Mouse (Mus musculus): ENCODE results near the gene Zfp467. TPM values are rescaled to one million over a fixed set of nuclear protein-coding genes. Genes with fewer than 3 reads are reported as not detected.

Zfp467 gene
- polyA plus RNA-seq, 1 experiment from 2014 or later = 30.7 TPM

DNA sequence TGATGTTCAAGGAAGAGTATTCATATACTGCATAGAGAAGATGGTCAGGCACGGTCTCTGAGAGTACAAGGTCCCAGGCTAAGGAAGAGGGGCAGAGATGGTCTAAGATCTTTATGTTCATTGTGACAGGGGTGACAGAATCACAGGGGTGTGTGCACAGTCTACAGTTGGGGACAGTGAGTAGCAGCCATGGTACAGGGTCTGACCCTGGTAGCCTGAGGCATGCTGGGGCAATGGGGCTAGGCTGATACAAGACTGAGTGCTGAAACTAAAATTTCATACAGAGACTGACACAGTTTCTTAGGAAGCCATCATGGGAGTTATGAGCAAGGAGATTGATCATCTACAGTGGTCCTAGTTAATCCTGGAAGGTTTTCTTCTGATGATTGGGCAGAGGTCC lies 48.9 kb downstream of the Zfp467 start:
- Histone ChIP-seq H3K36me3 (no peaks in the 10 kb centered on the region), H3K9me3 (no peaks in the 10 kb centered on the region), H3K27me3 (no peaks in the 10 kb centered on the region), H3K4me2 (peak overlapping the region; percentile 67), H3K4me1 (replicated peaks) (peaks cover 37% of the 10 kb centered on the region), H3K27ac (replicated peaks) (no peak overlapping the region), H3K4me3 (peak overlapping the region; percentile 83), H3K9ac (peak overlapping the region; percentile 89)
- 100% methylated on average over 1 of the region's 1 CpGs for WGBS
- no peak for ATAC-seq (ENCODE audit: low FRiP score, low read depth)

DNA sequence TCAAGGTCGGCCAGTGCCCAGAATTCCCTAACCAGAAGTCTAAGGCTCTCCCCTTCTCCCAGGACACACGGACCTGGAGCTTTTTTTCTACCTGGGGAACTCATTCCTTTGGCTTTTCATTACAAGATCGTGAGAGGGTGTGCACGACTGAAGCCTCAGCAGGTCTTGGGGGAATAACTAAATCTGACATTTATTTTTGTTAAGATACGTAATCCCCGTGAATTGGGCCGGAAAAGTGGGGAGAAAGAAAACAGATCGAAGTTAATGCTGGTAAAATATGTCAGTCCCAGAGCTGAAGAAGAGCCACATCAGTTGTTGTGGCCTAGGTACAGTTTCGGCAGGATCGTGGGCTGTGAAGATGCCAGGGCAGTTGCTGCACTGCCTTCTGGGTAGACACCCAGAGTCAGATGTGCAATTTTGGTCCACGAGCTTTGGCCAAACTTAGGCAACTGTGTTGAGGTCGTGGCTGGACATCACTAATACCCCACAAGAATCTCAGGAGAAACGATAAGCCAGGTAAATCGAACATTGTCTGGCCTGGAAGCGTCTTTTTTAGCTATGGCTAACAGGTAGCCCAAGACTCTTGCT lies 49.5 kb downstream of the Zfp467 start:
- WGBS = 32% methylated on average over 15 of the region's 15 CpGs
- H3K4me2 ChIP-seq = peak overlapping the region; percentile 67
- peak overlapping the region; percentile 83 for H3K4me3 ChIP-seq
- no peak for ATAC-seq (ENCODE audit: low FRiP score, low read depth)
- H3K27me3 ChIP-seq = no peaks in the 10 kb centered on the region
- peak overlapping the region; percentile 89 for H3K27ac ChIP-seq (replicated peaks)
- no peaks in the 10 kb centered on the region for H3K36me3 ChIP-seq
- H3K9ac ChIP-seq = peak overlapping the region; percentile 89
- H3K4me1 ChIP-seq (replicated peaks) = peaks cover 35% of the 10 kb centered on the region
- no peaks in the 10 kb centered on the region for H3K9me3 ChIP-seq

DNA sequence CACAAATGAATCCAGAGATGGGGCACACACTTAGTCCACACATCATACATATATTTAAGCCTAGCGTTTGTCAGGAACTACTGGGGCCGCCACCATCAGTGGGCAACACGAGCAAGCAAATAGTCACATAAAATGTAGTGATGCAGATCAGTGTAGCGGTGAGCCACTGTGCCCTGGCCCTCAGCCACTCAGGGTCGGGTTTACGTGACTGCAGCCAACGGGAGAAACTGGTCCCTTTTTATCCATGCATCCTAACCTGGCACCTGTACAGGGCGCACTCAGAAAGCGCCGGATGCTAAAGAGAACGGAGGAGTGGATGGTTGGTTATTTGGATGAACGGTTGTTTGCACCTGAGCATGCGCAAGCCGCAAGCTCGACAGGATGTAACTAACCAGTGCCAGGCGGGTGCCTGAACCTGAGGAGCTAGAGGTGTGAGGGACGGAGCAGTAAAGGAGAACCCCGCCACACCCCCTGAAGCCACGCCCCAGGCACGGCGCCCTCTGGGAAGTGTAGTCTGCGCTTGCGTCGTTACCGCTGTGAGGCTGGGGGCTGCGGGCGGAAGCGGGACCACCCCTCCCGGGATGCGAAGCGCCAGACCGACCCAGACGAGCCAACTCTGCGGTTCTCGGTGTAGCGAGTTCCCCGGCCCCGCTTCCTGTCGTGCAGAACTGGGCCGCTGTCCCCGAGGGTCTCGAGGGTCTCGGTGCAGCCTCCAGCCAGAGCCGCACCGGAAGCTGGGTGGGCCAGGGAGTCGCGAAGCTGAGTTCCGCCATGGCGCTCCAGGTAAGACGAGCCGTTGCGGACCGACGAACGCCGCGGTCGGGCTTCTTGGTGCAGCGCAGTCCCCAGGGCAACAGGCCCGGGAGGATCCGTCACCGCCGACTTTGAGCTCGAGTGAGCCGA lies 50.3 kb downstream of the Zfp467 start, which contains the start of gene Krba1:
Gene Krba1 (plus strand): TSS at position 482 of the 903 bp plus-strand sequence.
- peak within 1 kb of the TSS; percentile 89 for H3K27ac ChIP-seq (replicated peaks)
- WGBS = under 1% methylated on average over 64 of the region's 65 CpGs

DNA sequence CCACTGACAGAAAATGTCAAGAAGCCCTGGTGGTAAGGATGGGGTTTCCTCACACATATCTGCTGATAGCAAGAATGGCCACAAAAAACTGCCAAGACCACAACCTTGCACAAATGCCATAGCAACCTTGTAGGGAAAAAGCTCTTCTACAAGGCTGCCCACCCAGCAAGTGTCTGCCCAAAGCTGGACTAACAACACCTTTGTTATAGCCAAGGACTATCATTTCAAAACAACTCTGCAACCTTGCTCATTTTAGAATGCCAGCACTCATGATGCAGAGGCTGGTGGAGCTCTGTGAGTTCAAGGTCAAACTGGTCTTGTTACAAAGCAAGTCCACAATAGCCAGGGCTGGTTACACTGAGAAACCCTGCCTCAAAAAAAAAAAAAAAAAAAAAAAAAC lies 51.8 kb downstream of the Zfp467 start:
- H3K4me1 ChIP-seq (replicated peaks) = peaks cover 35% of the 10 kb centered on the region
- H3K9ac ChIP-seq = no peak overlapping the region
- H3K27ac ChIP-seq (replicated peaks) = no peak overlapping the region
- ATAC-seq (ENCODE audit: low FRiP score, low read depth) = no peak
- no peaks in the 10 kb centered on the region for H3K9me3 ChIP-seq
- no peaks in the 10 kb centered on the region for H3K36me3 ChIP-seq
- H3K27me3 ChIP-seq = no peaks in the 10 kb centered on the region
- H3K4me3 ChIP-seq = no peak overlapping the region
- no peak overlapping the region for H3K4me2 ChIP-seq

More for the DNA sequence above, 50.3 kb downstream of the Zfp467 start, which contains the start of gene Krba1:
- peak within 1 kb of the TSS; percentile 83 for H3K4me3 ChIP-seq
- ATAC-seq (ENCODE audit: low FRiP score, low read depth) = peak; percentile 99
- H3K4me1 ChIP-seq (replicated peaks) = peaks cover 35% of the 10 kb centered on the region
- no peaks in the 10 kb centered on the region for H3K9me3 ChIP-seq
- H3K4me2 ChIP-seq = peak within 1 kb of the TSS; percentile 67
- no peaks in the 10 kb centered on the region for H3K36me3 ChIP-seq
- H3K27me3 ChIP-seq = no peaks in the 10 kb centered on the region
- H3K9ac ChIP-seq = peak within 1 kb of the TSS; percentile 89

DNA sequence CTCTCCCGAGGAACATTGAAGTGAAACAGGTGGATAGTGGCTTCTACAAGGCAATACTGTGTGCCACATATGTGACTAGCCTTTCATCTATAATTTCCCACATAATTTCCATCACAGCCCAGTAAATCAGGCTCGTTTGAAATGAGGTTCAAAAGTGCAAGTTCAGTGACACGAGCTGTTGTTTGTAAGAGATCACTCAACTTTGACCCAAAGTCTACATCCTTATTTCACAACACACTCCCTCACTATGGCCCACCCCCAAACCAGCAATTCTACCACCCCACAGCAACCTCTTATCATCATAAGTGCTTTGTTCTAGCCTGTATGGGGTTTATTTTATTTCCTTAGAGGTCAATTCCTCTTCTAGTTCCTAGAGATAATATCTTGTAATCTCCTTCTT lies 57.4 kb downstream of the Zfp467 start:
- ATAC-seq (ENCODE audit: low FRiP score, low read depth) = no peak
- Histone ChIP-seq H3K27me3 (no peaks in the 10 kb centered on the region), H3K4me2 (no peak overlapping the region), H3K9ac (no peak overlapping the region), H3K4me3 (no peak overlapping the region), H3K27ac (replicated peaks) (no peak overlapping the region), H3K36me3 (no peaks in the 10 kb centered on the region), H3K9me3 (no peaks in the 10 kb centered on the region), H3K4me1 (replicated peaks) (no peaks in the 10 kb centered on the region)
- 74% methylated on average over 3 of the region's 3 CpGs for WGBS

Small RNAs within 50 kb of the gene (microRNA-seq; reads per million reads assigned to microRNA genes)
- gene Gm24325 = not detected

Other genes starting within 250 kb of the Zfp467 start
- 26.1 and 27.8 TPM in 2 replicates for gene Krba1, start 50.2 kb downstream of the Zfp467 start, polyA plus RNA-seq (2015; fragmentation: Nextera tagmentation; extraction: Ambion mirVana)
- gene Sspo, start 2.4 kb upstream of the Zfp467 start, polyA plus RNA-seq (2015; fragmentation: Nextera tagmentation; extraction: Ambion mirVana) = 0.22 and 0.78 TPM in 2 replicates
- gene Atp6v0e2, start 91.8 kb upstream of the Zfp467 start, polyA plus RNA-seq (2015; fragmentation: Nextera tagmentation; extraction: Ambion mirVana) = 296 and 311 TPM in 2 replicates
- 24.8 and 29.2 TPM in 2 replicates for gene Lrrc61, start 109.0 kb upstream of the Zfp467 start, polyA plus RNA-seq (2015; fragmentation: Nextera tagmentation; extraction: Ambion mirVana)
- 5.1 and 7.6 TPM in 2 replicates for gene Rarres2, start 127.0 kb upstream of the Zfp467 start, polyA plus RNA-seq (2015; fragmentation: Nextera tagmentation; extraction: Ambion mirVana)
- gene Gm45021, start 143.8 kb upstream of the Zfp467 start, polyA plus RNA-seq (2015; fragmentation: Nextera tagmentation; extraction: Ambion mirVana) = not detected in 2 replicates
- gene Repin1, start 148.1 kb upstream of the Zfp467 start, polyA plus RNA-seq (2015; fragmentation: Nextera tagmentation; extraction: Ambion mirVana) = 44.3 and 46.1 TPM in 2 replicates
- gene Gm44965, start 148.1 kb upstream of the Zfp467 start, polyA plus RNA-seq (2015; fragmentation: Nextera tagmentation; extraction: Ambion mirVana) = 1.0 TPM in 1 of 2 replicates, not detected in the other
- gene Zfp775, start 156.2 kb upstream of the Zfp467 start, polyA plus RNA-seq (2015; fragmentation: Nextera tagmentation; extraction: Ambion mirVana) = 13.5 and 14.5 TPM in 2 replicates
- 26.4 and 27.1 TPM in 2 replicates for gene AI854703, start 180.9 kb upstream of the Zfp467 start, polyA plus RNA-seq (2015; fragmentation: Nextera tagmentation; extraction: Ambion mirVana)
- 0.56 TPM in 2 replicates for gene Gimap8, start 201.4 kb upstream of the Zfp467 start, polyA plus RNA-seq (2015; fragmentation: Nextera tagmentation; extraction: Ambion mirVana)
- 1.6 and 1.7 TPM in 2 replicates for gene Gimap9, start 230.3 kb upstream of the Zfp467 start, polyA plus RNA-seq (2015; fragmentation: Nextera tagmentation; extraction: Ambion mirVana)
- 1.1 and 1.4 TPM in 2 replicates for gene Gimap4, start 238.7 kb upstream of the Zfp467 start, polyA plus RNA-seq (2015; fragmentation: Nextera tagmentation; extraction: Ambion mirVana)

All from hindbrain, embryonic 15.5 days (tissue).